Mouse (Mus musculus) intestine, embryonic 14.5 days (tissue): ENCODE results near the gene Olfr43. TPM values are rescaled to one million over a fixed set of nuclear protein-coding genes. Genes with fewer than 3 reads are reported as not detected.

ENCODE experiments used
- ATAC-seq: fragments of 200-750 bp; cut with Nextera tagmentation; replicated peaks from 2 replicates; pipeline ENCODE4 v1.8.0; 2017; ENCODE audit warnings: low read depth, moderate number of reproducible peaks, moderate TSS enrichment, moderate library complexity; ENCODE audit not compliant: low FRiP score, low TSS enrichment
- DNase-seq: peaks from one replicate; pipeline ENCODE4 v3.0.0-alpha.2; 2018; ENCODE audit warnings: low spot score
- H3K27ac ChIP-seq: fragments of 300-500 bp; sonication (generic); 2 replicates; pipeline ENCODE4 v1.5.1; 2014; ENCODE audit warnings: low read depth, mild to moderate bottlenecking, control low read depth
- H3K27me3 ChIP-seq: fragments of 300-500 bp; sonication (generic); replicated peaks from 2 replicates; pipeline ENCODE4 v1.6.1; 2014; ENCODE audit warnings: low read length, control low read depth; ENCODE audit not compliant: control insufficient read depth, insufficient read depth
- H3K36me3 ChIP-seq: fragments of 300-500 bp; sonication (generic); 2 replicates; pipeline ENCODE4 v1.6.1; 2014; ENCODE audit warnings: low read length, control low read depth; ENCODE audit not compliant: control insufficient read depth, insufficient read depth
- H3K4me1 ChIP-seq: fragments of 300-500 bp; sonication (generic); replicated peaks from 2 replicates; pipeline ENCODE4 v1.6.1; 2014; ENCODE audit warnings: low read length, control low read depth, mixed read lengths; ENCODE audit not compliant: control insufficient read depth, insufficient read depth
- H3K4me2 ChIP-seq: fragments of 300-500 bp; sonication (generic); 2 replicates; pipeline ENCODE4 v1.6.1; 2014; ENCODE audit warnings: low read length
- H3K4me3 ChIP-seq: fragments of 300-500 bp; sonication (generic); 2 replicates; pipeline ENCODE4 v1.5.1; 2014; ENCODE audit warnings: low read depth, low read length, control low read depth, mixed read lengths
- H3K9ac ChIP-seq: fragments of 300-500 bp; sonication (generic); 2 replicates; pipeline ENCODE4 v1.6.1; 2014; ENCODE audit warnings: mild to moderate bottlenecking, low read length
- H3K9me3 ChIP-seq: fragments of 300-500 bp; sonication (generic); 2 replicates; pipeline ENCODE4 v1.6.1; 2016; ENCODE audit warnings: low read length, control low read depth; ENCODE audit not compliant: control insufficient read depth
- WGBS: fragments of 180-500 bp; shearing (Covaris S2); extraction: QIAGEN DNeasy Blood & Tissue Kit; methylation state at CpG from one replicate; pipeline ENCODE4 v1.1.7; 2014; 5-methylcytosine and 5-hydroxymethylcytosine counted together
- polyA plus RNA-seq: library from polyadenylated mRNA; unstranded; fragments of >200 nt; fragmentation: Nextera tagmentation; extraction: Ambion mirVana; gene quantifications from 2 replicates; pipeline ENCODE4 v1.2.1, GENCODE M21; 2014

The Olfr43 gene
- not detected in 2 replicates for polyA plus RNA-seq

DNA sequence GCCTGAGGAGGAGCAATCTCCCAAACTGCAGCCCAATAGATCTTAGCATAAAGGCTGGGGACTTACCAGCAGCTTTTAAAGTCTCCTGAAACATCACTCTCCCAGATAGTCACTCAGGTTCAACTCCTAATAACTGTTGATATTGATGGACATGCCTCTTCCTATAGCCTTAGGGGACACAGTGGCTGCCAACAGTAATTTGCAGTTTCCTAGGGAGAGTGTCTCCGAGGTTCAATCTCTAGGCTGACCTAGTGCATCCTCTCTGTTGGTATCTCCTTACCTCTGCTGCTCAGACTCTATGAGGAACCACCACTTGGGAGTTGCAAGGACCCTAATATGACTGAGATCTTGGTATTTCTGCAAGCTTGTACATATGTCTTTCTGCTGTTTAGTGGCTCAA lies at the start of gene Olfr43:
Olfr43 (minus strand) TSS at position 101 of the 400 bp plus-strand sequence.
- Histone ChIP-seq H3K9me3 (no peaks in the 10 kb centered on the region), H3K27ac (no peak within 1 kb of the TSS), H3K4me2 (no peak within 1 kb of the TSS), H3K4me3 (no peak within 1 kb of the TSS), H3K4me1 (no peaks in the 10 kb centered on the region), H3K27me3 (no peaks in the 10 kb centered on the region), H3K36me3 (no peaks in the 10 kb centered on the region), H3K9ac (no peak within 1 kb of the TSS)
- ATAC-seq (no peak), DNase-seq (no peak)
- WGBS: 50% methylated on average over 1 of the region's 1 CpGs

DNA sequence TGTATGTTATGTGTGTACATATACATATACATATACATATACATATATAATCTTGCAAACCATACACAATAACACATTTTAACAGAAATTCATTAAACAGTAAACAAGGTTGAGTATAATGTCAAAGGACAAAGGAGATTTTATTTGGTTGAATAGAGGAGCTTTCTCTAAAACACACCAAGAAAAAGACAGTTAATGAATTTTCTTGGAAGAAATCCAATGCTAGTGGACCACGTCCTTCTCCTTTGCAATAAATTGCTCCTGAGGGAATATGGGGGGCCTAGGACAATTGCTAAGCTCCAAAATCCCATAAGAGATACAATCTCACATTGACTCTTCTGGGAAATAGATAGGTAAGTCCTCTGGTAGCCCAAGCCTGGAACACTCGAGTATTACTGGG lies 48.3 kb upstream of the Olfr43 start, which contains the start of gene Olfr406:
Olfr406 (plus strand) TSS at position 301 of the 400 bp plus-strand sequence.
- 38% methylated on average over 2 of the region's 2 CpGs for WGBS
- no peaks in the 10 kb centered on the region for H3K4me1 ChIP-seq
- H3K9ac ChIP-seq: no peak within 1 kb of the TSS
- no peaks in the 10 kb centered on the region for H3K9me3 ChIP-seq
- no peak for ATAC-seq
- H3K4me2 ChIP-seq: no peak within 1 kb of the TSS
- no peak within 1 kb of the TSS for H3K4me3 ChIP-seq
- H3K27ac ChIP-seq: no peak within 1 kb of the TSS
- H3K27me3 ChIP-seq: no peaks in the 10 kb centered on the region
- H3K36me3 ChIP-seq: no peaks in the 10 kb centered on the region
- no peak for DNase-seq

DNA sequence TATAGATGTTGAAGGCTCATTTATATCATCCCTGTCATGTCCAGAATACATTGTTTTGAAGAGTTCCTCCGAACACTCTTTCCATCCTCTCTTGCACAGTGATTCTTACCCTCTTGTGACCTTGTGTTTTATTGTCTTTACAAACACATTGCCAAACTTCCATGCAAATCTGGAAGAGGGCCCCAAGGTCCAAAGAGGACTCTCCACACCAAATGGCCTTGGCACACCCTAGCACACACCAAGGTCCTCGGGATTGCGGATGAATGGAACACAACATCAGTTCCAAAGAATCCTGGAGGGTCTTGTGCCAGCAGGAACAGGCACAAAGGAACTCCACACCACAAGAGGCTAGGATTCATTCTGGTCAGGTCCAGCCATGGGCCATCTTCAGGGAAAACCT lies 30.0 kb upstream of the Olfr43 start:
- H3K4me2 ChIP-seq: no peak overlapping the region
- 86% methylated on average over 3 of the region's 3 CpGs for WGBS
- H3K36me3 ChIP-seq: no peaks in the 10 kb centered on the region
- ATAC-seq (no peak), DNase-seq (no peak)
- H3K27me3 ChIP-seq: no peaks in the 10 kb centered on the region
- H3K4me3 ChIP-seq: no peak overlapping the region
- no peaks in the 10 kb centered on the region for H3K9me3 ChIP-seq
- no peaks in the 10 kb centered on the region for H3K4me1 ChIP-seq
- H3K27ac ChIP-seq: no peak overlapping the region
- H3K9ac ChIP-seq: no peak overlapping the region

DNA sequence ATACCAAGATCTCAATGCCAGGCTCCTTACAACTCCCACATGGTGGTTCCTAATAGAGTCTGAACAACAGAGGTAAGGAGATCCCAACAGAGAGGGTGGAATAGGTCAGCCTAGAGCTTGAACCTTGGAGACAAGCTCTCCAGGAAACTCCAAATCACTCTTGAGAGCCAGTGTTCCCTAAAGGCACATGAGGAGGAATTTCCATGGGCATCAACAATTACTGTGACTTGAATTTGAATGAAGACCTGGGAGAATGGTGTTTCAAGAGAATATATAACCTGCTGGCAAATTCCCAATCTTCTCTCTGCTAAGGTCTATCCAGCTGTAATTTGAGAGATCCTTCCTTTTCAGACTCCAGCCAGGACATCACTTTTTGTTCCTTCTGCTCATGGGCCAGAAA lies 25.2 kb downstream of the Olfr43 start, which contains the start of gene Olfr403:
Olfr403 (plus strand) TSS at position 301 of the 400 bp plus-strand sequence.
- DNase-seq (no peak), ATAC-seq (no peak)
- Histone ChIP-seq H3K9ac (no peak within 1 kb of the TSS), H3K36me3 (no peaks in the 10 kb centered on the region), H3K27me3 (no peaks in the 10 kb centered on the region), H3K4me2 (no peak within 1 kb of the TSS), H3K9me3 (no peaks in the 10 kb centered on the region), H3K4me3 (no peak within 1 kb of the TSS), H3K4me1 (no peaks in the 10 kb centered on the region), H3K27ac (no peak within 1 kb of the TSS)

DNA sequence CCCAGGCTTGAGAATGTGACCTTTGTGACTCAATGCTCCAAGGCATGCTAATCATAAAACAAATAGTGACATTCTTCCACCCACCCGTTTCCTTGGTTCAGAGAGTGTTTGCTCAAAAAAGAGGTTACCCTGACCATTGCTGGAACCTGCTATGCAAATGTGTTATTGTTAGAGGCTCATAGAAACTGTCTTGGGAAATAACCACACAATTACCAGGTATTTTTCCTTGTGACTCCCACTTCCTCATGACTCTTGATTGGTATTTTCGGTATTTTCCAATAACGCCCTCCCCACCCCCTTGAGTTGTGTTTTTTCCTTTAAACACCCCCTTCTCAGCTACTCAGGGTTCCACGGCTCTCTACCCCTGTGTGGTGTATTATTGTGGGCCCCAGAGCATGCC lies 27.4 kb downstream of the Olfr43 start:
- WGBS: 76% methylated on average over 4 of the region's 4 CpGs
- ATAC-seq (no peak), DNase-seq (no peak)
- Histone ChIP-seq H3K4me3 (no peak overlapping the region), H3K4me2 (no peak overlapping the region), H3K27ac (no peak overlapping the region), H3K4me1 (no peaks in the 10 kb centered on the region), H3K27me3 (no peaks in the 10 kb centered on the region), H3K9me3 (no peaks in the 10 kb centered on the region), H3K36me3 (no peaks in the 10 kb centered on the region), H3K9ac (no peak overlapping the region)

DNA sequence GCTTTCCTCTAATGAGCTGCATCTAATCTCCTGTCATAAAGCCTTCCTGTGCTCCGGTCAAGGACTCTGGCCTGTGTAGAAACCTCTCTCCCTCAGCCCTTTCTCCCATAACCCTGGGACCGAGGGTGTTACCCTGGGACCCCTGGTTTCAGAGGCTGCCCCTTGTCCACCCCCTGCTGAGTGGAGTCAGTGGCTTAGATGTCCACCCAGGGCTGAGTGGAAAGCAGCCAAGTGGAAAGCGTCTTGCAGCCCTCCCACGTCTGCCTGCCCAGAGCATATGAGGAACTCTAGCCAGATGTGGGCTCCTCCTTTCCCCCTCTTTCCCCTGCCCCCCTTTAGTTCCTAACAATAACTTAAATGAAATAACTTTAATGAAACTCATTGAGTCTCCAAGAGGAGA lies 28.0 kb downstream of the Olfr43 start:
- H3K4me2 ChIP-seq: no peak overlapping the region
- H3K27me3 ChIP-seq: no peaks in the 10 kb centered on the region
- ATAC-seq (no peak), DNase-seq (no peak)
- H3K9me3 ChIP-seq: no peaks in the 10 kb centered on the region
- H3K27ac ChIP-seq: no peak overlapping the region
- H3K36me3 ChIP-seq: no peaks in the 10 kb centered on the region
- H3K9ac ChIP-seq: no peak overlapping the region
- H3K4me3 ChIP-seq: no peak overlapping the region
- H3K4me1 ChIP-seq: no peaks in the 10 kb centered on the region
- WGBS: 85% methylated on average over 4 of the region's 4 CpGs

DNA sequence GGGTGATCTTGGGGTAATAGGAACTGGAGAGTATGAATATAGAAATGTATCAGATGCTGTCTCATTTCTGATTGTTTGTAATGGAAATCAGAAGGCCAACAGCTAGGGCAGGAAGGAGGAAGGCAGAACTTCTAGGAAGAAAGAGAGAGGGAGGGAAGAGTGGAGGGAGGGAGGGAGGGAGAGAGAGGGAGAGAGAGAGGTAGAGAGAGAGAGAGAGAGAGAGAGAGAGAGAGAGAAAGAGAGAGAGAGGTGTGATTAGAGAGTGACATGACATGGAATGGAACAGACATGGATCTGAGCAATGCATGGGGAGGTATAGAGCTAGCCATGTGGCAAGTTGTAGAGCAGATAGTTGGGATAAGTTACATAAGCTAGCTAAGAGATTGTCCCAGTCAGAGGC lies 42.4 kb downstream of the Olfr43 start:
- Histone ChIP-seq H3K4me3 (no peak overlapping the region), H3K4me1 (no peaks in the 10 kb centered on the region), H3K9ac (no peak overlapping the region), H3K4me2 (no peak overlapping the region), H3K36me3 (no peaks in the 10 kb centered on the region), H3K27ac (no peak overlapping the region), H3K27me3 (no peaks in the 10 kb centered on the region), H3K9me3 (no peaks in the 10 kb centered on the region)
- DNase-seq (no peak), ATAC-seq (no peak)

Other genes starting within 250 kb of the Olfr43 start
- gene Olfr398, start 221.0 kb downstream of the Olfr43 start, polyA plus RNA-seq: not detected in 2 replicates
- gene Olfr139, start 154.8 kb downstream of the Olfr43 start, polyA plus RNA-seq: not detected in 2 replicates
- not detected in 2 replicates for gene Olfr399, start 154.8 kb downstream of the Olfr43 start, polyA plus RNA-seq
- not detected in 2 replicates for gene Zfp616, start 141.4 kb downstream of the Olfr43 start, polyA plus RNA-seq
- not detected in 2 replicates for gene Olfr401, start 97.7 kb downstream of the Olfr43 start, polyA plus RNA-seq
- gene Olfr402, start 57.9 kb downstream of the Olfr43 start, polyA plus RNA-seq: not detected in 2 replicates
- not detected in 2 replicates for gene Olfr403, start 25.1 kb downstream of the Olfr43 start, polyA plus RNA-seq
- gene Olfr406, start 48.4 kb upstream of the Olfr43 start, polyA plus RNA-seq: not detected in 2 replicates
- gene Olfr59, start 72.4 kb upstream of the Olfr43 start, polyA plus RNA-seq: not detected in 2 replicates
- not detected in 2 replicates for gene Olfr410, start 126.7 kb upstream of the Olfr43 start, polyA plus RNA-seq
- not detected in 2 replicates for gene Olfr411, start 141.3 kb upstream of the Olfr43 start, polyA plus RNA-seq
- gene Olfr412, start 150.7 kb upstream of the Olfr43 start, polyA plus RNA-seq: not detected in 2 replicates